Mouse (Mus musculus) megakaryocyte-erythroid progenitor cell, adult 5-6 weeks (primary cell): ENCODE data around the gene Kctd17. TPM values are rescaled to one million over a fixed set of nuclear protein-coding genes. Genes with fewer than 3 reads are reported as not detected.

Experiments used
- ATAC-seq: replicated peaks from 2 replicates; pipeline ENCODE4 v1.8.0; 2016; ENCODE audit warnings: mild to moderate bottlenecking, inconsistent platforms; ENCODE audit not compliant: severe bottlenecking, poor library complexity, low FRiP score, low TSS enrichment
- total RNA-seq, 2 experiments: library from RNA; stranded (forward) in 1 of 2; stranded (reverse) in 1 of 2; fragments of 200-1000, 215-1000 nt in 1 of 2; fragments of >200 nt in 1 of 2; fragmentation: Nextera tagmentation in 1 of 2; gene quantifications; 2 replicates each; pipeline ENCODE4 v1.2.3; 2014 to 2017

Gene Kctd17
- total RNA-seq, 2 experiments from 2014 or later: not detected

GRCm38 (mm10) chr15:78475604-78476031 lies 47.3 kb downstream of the Kctd17 start:
- no peak for ATAC-seq

GRCm38 (mm10) chr15:78476878-78477277 lies 48.5 kb downstream of the Kctd17 start:
- ATAC-seq: no peak

DNA sequence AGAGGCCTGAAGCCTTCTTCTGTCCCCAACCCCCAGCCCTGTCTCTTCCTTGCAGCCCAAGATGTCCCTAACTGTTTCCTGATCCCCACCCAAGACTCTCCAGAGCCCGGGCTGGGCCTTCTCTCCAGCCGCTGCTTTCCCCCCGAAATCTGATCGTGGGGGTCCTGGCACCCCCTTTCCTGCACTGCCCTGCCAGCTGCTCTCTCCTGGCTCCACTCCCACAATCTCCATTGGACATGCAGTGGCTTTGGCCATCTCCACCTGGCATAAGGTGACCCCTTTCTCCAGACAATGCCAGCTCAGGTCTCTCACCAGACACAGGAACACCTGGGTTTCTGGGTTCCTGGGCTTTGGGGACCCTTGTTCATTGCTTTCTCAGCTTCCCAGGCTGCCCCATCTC lies 49.7 kb downstream of the Kctd17 start:
- no peak for ATAC-seq

GRCm38 (mm10) chr15:78479470-78479869 lies 51.1 kb downstream of the Kctd17 start:
- no peak for ATAC-seq

GRCm38 (mm10) chr15:78480111-78480510 lies 51.7 kb downstream of the Kctd17 start:
- ATAC-seq: no peak

DNA sequence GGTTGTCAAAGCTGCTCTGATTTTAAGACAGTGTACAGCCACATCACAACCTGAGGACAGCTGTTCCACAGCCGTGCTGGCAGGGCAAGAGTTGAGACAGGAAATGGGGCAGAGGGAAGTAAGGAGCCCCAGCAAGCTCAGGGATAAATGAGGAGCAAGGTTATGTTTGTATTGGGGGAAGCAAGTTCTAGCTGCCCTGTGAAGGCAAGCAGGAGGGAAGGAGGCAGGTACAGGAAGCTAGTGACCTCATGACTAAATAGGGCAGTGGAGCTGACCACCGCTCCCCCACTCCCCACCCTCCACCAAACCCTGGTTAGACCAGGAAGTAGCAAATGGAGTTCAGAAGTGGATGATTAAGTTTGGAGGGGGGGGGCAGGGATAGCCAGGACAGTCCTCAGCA lies 52.6 kb downstream of the Kctd17 start:
- ATAC-seq: no peak

DNA sequence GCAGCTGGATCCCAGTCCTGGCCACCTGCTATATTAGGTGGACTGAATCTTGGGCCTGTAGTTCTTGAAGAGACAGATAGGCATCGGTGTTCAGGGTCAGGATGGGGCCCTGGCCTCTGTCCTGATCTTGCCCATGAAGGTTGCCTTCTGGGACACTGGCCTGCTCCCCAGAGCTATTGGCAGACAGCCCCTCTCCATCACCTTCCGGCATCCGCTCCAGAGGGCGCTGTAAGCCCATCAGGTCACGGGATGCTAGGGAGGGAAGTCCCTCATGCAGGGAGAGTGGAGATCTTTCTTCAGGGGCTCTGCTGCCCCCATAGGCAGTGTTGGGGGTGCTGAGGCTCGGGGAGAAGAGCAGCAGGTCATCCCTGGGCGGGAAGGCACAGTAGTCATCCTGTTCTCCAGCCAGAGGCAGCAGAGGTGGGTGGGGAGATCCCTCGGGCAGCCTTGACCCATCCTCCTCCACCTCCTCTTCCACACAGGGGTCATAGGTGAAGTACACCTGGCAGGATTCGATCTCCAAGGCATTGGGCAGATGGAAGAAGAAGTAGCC lies 53.2 kb downstream of the Kctd17 start:
- no peak for ATAC-seq

GRCm38 (mm10) chr15:78482518-78482917 lies 54.2 kb downstream of the Kctd17 start:
- ATAC-seq: no peak

DNA sequence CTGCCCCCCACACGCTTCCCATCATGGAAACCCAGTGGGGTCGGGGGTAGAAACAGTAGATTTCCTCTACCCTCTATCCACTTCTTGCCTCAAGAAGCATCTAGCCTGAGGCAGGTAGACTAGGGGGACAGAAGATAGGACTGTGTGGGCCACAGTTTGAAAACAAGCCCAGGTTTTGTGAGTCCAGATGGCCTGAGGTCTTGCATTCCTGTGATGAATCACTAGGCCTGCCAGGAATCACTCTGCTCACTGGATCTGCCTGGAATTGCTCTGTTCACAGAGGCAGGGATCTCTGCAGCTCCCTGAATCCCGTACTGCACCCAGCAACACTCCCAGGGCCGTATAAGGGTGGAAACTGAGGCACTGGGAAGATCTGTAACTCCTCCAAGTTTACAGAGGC lies 54.9 kb downstream of the Kctd17 start:
- no peak for ATAC-seq

DNA sequence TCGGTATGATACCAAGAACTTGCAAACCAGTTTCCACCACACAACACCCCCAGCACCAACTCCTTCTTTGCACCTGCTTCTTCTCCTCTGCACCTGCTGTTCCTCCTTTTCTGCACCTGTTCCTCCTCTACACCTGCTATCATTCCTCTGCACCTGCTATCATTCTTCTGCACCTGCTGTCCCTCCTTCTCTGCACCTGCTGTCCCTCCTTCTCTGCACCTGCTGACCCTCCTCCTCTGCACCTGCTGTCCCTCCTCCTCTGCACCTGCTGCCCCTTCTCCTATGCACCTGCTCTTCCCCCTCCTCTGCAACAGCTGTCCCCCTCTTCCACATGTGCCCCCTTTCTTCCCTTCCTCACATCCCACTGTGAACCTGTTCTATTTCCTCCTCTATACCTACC lies 58.2 kb downstream of the Kctd17 start:
- no peak for ATAC-seq

DNA sequence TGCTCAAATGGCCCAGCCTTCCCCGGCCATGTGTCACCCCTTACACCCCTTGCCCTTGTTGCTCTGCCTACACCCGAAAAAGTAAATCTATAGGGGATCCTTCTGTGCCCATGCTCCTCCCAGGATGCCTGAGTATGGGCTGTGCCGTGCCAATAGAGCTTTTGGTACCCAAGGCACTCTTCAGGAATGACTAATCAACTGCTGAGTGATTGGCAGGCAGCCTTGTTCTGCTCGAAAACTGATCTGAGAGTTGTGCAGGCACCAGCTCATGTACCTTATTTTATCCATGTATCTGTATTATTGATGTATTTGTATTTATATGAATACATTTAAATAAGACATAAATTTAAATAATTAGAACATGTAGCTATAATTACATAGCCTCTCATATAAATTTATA lies 58.7 kb downstream of the Kctd17 start:
- no peak for ATAC-seq

Other genes with a start within 250 kb of the Kctd17 start
- gene Pvalb, start 222.2 kb upstream of the Kctd17 start, total RNA-seq (2014; fragmentation: Nextera tagmentation): not detected in 2 replicates
- gene Pvalb, start 222.2 kb upstream of the Kctd17 start, total RNA-seq (2017): not detected in 2 replicates
- gene Ncf4, start 183.8 kb upstream of the Kctd17 start, total RNA-seq (2014; fragmentation: Nextera tagmentation): 2.9 and 6.6 TPM in 2 replicates
- gene Ncf4, start 183.8 kb upstream of the Kctd17 start, total RNA-seq (2017): 4.8 TPM in 2 replicates
- 2.4 TPM in 1 of 2 replicates, not detected in the other for gene Csf2rb2, start 122.8 kb upstream of the Kctd17 start, total RNA-seq (2014; fragmentation: Nextera tagmentation)
- 0.30 TPM in 1 of 2 replicates, not detected in the other for gene Csf2rb2, start 122.8 kb upstream of the Kctd17 start, total RNA-seq (2017)
- gene Csf2rb, start 102.8 kb upstream of the Kctd17 start, total RNA-seq (2014; fragmentation: Nextera tagmentation): 0.11 and 2.9 TPM in 2 replicates
- 0.33 and 1.7 TPM in 2 replicates for gene Csf2rb, start 102.8 kb upstream of the Kctd17 start, total RNA-seq (2017)
- gene Tex33, start 32.7 kb upstream of the Kctd17 start, total RNA-seq (2014; fragmentation: Nextera tagmentation): not detected in 2 replicates
- not detected in 2 replicates for gene Tex33, start 32.7 kb upstream of the Kctd17 start, total RNA-seq (2017)
- gene Tst, start 22.7 kb upstream of the Kctd17 start, total RNA-seq (2014; fragmentation: Nextera tagmentation): 6.4 and 10.2 TPM in 2 replicates
- gene Tst, start 22.7 kb upstream of the Kctd17 start, total RNA-seq (2017): 0.80 and 2.1 TPM in 2 replicates
- 18.7 and 23.2 TPM in 2 replicates for gene Mpst, start 22.1 kb upstream of the Kctd17 start, total RNA-seq (2014; fragmentation: Nextera tagmentation)
- gene Mpst, start 22.1 kb upstream of the Kctd17 start, total RNA-seq (2017): 37.0 and 41.1 TPM in 2 replicates
- gene Tmprss6, start 40.1 kb downstream of the Kctd17 start, total RNA-seq (2014; fragmentation: Nextera tagmentation): 0.96 TPM in 1 of 2 replicates, not detected in the other
- gene Tmprss6, start 40.1 kb downstream of the Kctd17 start, total RNA-seq (2017): 0.46 TPM in 1 of 2 replicates, not detected in the other
- 8.6 and 18.4 TPM in 2 replicates for gene Il2rb, start 66.7 kb downstream of the Kctd17 start, total RNA-seq (2014; fragmentation: Nextera tagmentation)
- 0.88 and 9.5 TPM in 2 replicates for gene Il2rb, start 66.7 kb downstream of the Kctd17 start, total RNA-seq (2017)
- gene C1qtnf6, start 102.9 kb downstream of the Kctd17 start, total RNA-seq (2014; fragmentation: Nextera tagmentation): 3.1 and 6.9 TPM in 2 replicates
- gene C1qtnf6, start 102.9 kb downstream of the Kctd17 start, total RNA-seq (2017): 0.14 and 1.7 TPM in 2 replicates
- gene Sstr3, start 116.1 kb downstream of the Kctd17 start, total RNA-seq (2014; fragmentation: Nextera tagmentation): not detected in 2 replicates
- not detected in 2 replicates for gene Sstr3, start 116.1 kb downstream of the Kctd17 start, total RNA-seq (2017)
- gene Rac2, start 144.2 kb downstream of the Kctd17 start, total RNA-seq (2014; fragmentation: Nextera tagmentation): 134 and 169 TPM in 2 replicates
- 33.0 and 80.9 TPM in 2 replicates for gene Rac2, start 144.2 kb downstream of the Kctd17 start, total RNA-seq (2017)
- 7.0 and 18.8 TPM in 2 replicates for gene Cyth4, start 168.5 kb downstream of the Kctd17 start, total RNA-seq (2014; fragmentation: Nextera tagmentation)
- 12.9 and 13.1 TPM in 2 replicates for gene Cyth4, start 168.5 kb downstream of the Kctd17 start, total RNA-seq (2017)